Mouse (Mus musculus) forebrain, embryonic 15.5 days (tissue): ENCODE measurements around the gene Tubb4b. TPM values are rescaled to one million over a fixed set of nuclear protein-coding genes. Genes with fewer than 3 reads are reported as not detected.

Source experiments
- ATAC-seq: fragments of 200-750 bp; cut with Nextera tagmentation; replicated peaks from 2 replicates; pipeline ENCODE4 v1.8.0; 2017; ENCODE audit warnings: mild to moderate bottlenecking, moderate TSS enrichment, moderate library complexity
- H3K27ac ChIP-seq: fragments of 300-500 bp; sonication (generic); replicated peaks from 2 replicates; pipeline ENCODE4 v1.5.1; 2015; ENCODE audit warnings: mild to moderate bottlenecking, inconsistent platforms
- H3K27me3 ChIP-seq: fragments of 300-500 bp; sonication (generic); 2 replicates; pipeline ENCODE4 v1.6.1; 2015; ENCODE audit warnings: inconsistent platforms
- H3K36me3 ChIP-seq: fragments of 300-500 bp; sonication (generic); 2 replicates; pipeline ENCODE4 v1.6.1; 2015; ENCODE audit warnings: mild to moderate bottlenecking, inconsistent platforms
- H3K4me1 ChIP-seq: fragments of 300-500 bp; sonication (generic); 2 replicates; pipeline ENCODE4 v1.6.1; 2015; ENCODE audit warnings: inconsistent platforms
- H3K4me2 ChIP-seq: fragments of 300-500 bp; sonication (generic); replicated peaks from 2 replicates; pipeline ENCODE4 v1.6.1; 2015; ENCODE audit warnings: mild to moderate bottlenecking, inconsistent platforms
- H3K4me3 ChIP-seq: fragments of 300-500 bp; sonication (generic); 2 replicates; pipeline ENCODE4 v1.5.1; 2015; ENCODE audit warnings: mild to moderate bottlenecking, inconsistent platforms
- H3K9ac ChIP-seq: fragments of 300-500 bp; sonication (generic); replicated peaks from 2 replicates; pipeline ENCODE4 v1.6.1; 2015; ENCODE audit warnings: mild to moderate bottlenecking, inconsistent platforms
- H3K9me3 ChIP-seq: fragments of 300-500 bp; sonication (generic); 2 replicates; pipeline ENCODE4 v1.6.1; 2016; ENCODE audit warnings: inconsistent platforms
- WGBS: fragments of 180-500 bp; shearing (Covaris S2); methylation state at CpG from one replicate; pipeline ENCODE4 v1.1.7; 2015; ENCODE audit warnings: mixed read lengths; 5-methylcytosine and 5-hydroxymethylcytosine counted together
- polyA plus RNA-seq: library from polyadenylated mRNA; unstranded; fragments of >200 nt; fragmentation: Nextera tagmentation; extraction: Ambion mirVana; gene quantifications from 2 replicates; pipeline ENCODE4 v1.2.1, GENCODE M21; 2015

Gene Tubb4b
- 399 and 409 TPM in 2 replicates for polyA plus RNA-seq

GRCm38 (mm10) chr2:25224492-25224765, at the start of gene Tubb4b:
TSS of gene Tubb4b (minus strand) at chr2:25224702.
- Histone ChIP-seq H3K27ac (peak within 1 kb of the TSS; percentile 99), H3K4me3 (peak within 1 kb of the TSS; percentile 69), H3K9ac (peak within 1 kb of the TSS; percentile 69), H3K36me3 (peaks cover 4% of the 10 kb centered on the region; the same call in 1 of the 2 replicates), H3K27me3 (no peaks in the 10 kb centered on the region), H3K4me2 (peak within 1 kb of the TSS; percentile 81), H3K4me1 (peaks cover 25% of the 10 kb centered on the region), H3K9me3 (no peaks in the 10 kb centered on the region)
- WGBS = under 1% methylated on average over 17 of the region's 17 CpGs
- no peak for ATAC-seq

GRCm38 (mm10) chr2:25273010-25273409, 48.5 kb upstream of the Tubb4b start:
- 40% methylated on average over 16 of the region's 16 CpGs for WGBS
- Histone ChIP-seq H3K4me1 (peaks cover 32% of the 10 kb centered on the region), H3K9me3 (no peaks in the 10 kb centered on the region), H3K36me3 (peaks cover 64% of the 10 kb centered on the region), H3K27ac (0 out of 2 replicates have a peak overlapping the region, but pooled peaks have one; percentile 4), H3K9ac (peak overlapping the region; percentile 68), H3K4me3 (peak overlapping the region; percentile 74), H3K4me2 (peak overlapping the region; percentile 93), H3K27me3 (no peaks in the 10 kb centered on the region)
- ATAC-seq = 0 out of 2 replicates have a peak, but pooled peaks have one; percentile 1

GRCm38 (mm10) chr2:25272515-25272914, 48.0 kb upstream of the Tubb4b start:
- Histone ChIP-seq H3K36me3 (peaks cover 60% of the 10 kb centered on the region), H3K27ac (peak overlapping the region; percentile 66), H3K9ac (peak overlapping the region; percentile 68), H3K4me2 (peak overlapping the region; percentile 93), H3K9me3 (no peaks in the 10 kb centered on the region), H3K4me3 (peak overlapping the region; percentile 74), H3K27me3 (no peaks in the 10 kb centered on the region), H3K4me1 (peaks cover 37% of the 10 kb centered on the region)
- WGBS = under 1% methylated on average over 29 of the region's 29 CpGs
- ATAC-seq = peak; percentile 75

GRCm38 (mm10) chr2:25271827-25272511, 47.5 kb upstream of the Tubb4b start, which contains the start of the genes Ssna1 and Anapc2:
TSS of gene Ssna1 (minus strand) at chr2:25272438.
TSS of gene Anapc2 (plus strand) at chr2:25272478.
- Histone ChIP-seq H3K4me2 (peak within 1 kb of the TSS; percentile 93), H3K27ac (peak within 1 kb of the TSS; percentile 66), H3K4me3 (peak within 1 kb of the TSS; percentile 74), H3K36me3 (peaks cover 54% of the 10 kb centered on the region), H3K4me1 (peaks cover 43% of the 10 kb centered on the region), H3K27me3 (no peaks in the 10 kb centered on the region), H3K9ac (peak within 1 kb of the TSS; percentile 68), H3K9me3 (no peaks in the 10 kb centered on the region)
- WGBS = under 1% methylated on average over 55 of the region's 55 CpGs
- peak; percentile 94 for ATAC-seq

- Histone ChIP-seq H3K27ac (no peak overlapping the region), H3K9me3 (no peaks in the 10 kb centered on the region), H3K9ac (no peak overlapping the region), H3K4me2 (no peak overlapping the region), H3K4me1 (peaks cover 68% of the 10 kb centered on the region), H3K4me3 (no peak overlapping the region), H3K36me3 (peaks cover 21% of the 10 kb centered on the region), H3K27me3 (peaks cover 15% of the 10 kb centered on the region; the same call in 1 of the 2 replicates)
- no peak for ATAC-seq
- WGBS = 69% methylated on average over 4 of the region's 4 CpGs
Observed at GRCm38 (mm10) chr2:25267746-25268309, 43.3 kb upstream of the Tubb4b start.

- peaks cover 67% of the 10 kb centered on the region for H3K4me1 ChIP-seq
Observed at GRCm38 (mm10) chr2:25267241-25267640, 42.7 kb upstream of the Tubb4b start.

GRCm38 (mm10) chr2:25266720-25267119, 42.2 kb upstream of the Tubb4b start:
- Histone ChIP-seq H3K36me3 (peaks cover 21% of the 10 kb centered on the region), H3K4me3 (no peak overlapping the region), H3K27me3 (peaks cover 15% of the 10 kb centered on the region; the same call in 1 of the 2 replicates), H3K4me2 (peak overlapping the region; percentile 98), H3K9ac (peak overlapping the region; percentile 23; the same call in 1 of the 2 replicates), H3K27ac (peak overlapping the region; percentile 9; the same call in 1 of the 2 replicates), H3K4me1 (peaks cover 72% of the 10 kb centered on the region), H3K9me3 (no peaks in the 10 kb centered on the region)
- WGBS = 29% methylated on average over 2 of the region's 2 CpGs
- no peak for ATAC-seq

More at GRCm38 (mm10) chr2:25267241-25267640, 42.7 kb upstream of the Tubb4b start:
- Histone ChIP-seq H3K4me2 (peak overlapping the region; percentile 98; the same call in 1 of the 2 replicates), H3K9me3 (no peaks in the 10 kb centered on the region), H3K36me3 (peaks cover 21% of the 10 kb centered on the region), H3K27ac (0 out of 2 replicates have a peak overlapping the region, but pooled peaks have one; percentile 9), H3K9ac (peak overlapping the region; percentile 10; the same call in 1 of the 2 replicates), H3K4me3 (no peak overlapping the region), H3K27me3 (peaks cover 15% of the 10 kb centered on the region; the same call in 1 of the 2 replicates)
- ATAC-seq = no peak

- Histone ChIP-seq H3K9me3 (no peaks in the 10 kb centered on the region), H3K27me3 (peaks cover 15% of the 10 kb centered on the region; the same call in 1 of the 2 replicates), H3K36me3 (peaks cover 21% of the 10 kb centered on the region), H3K4me3 (peak overlapping the region; percentile 5; the same call in 1 of the 2 replicates), H3K27ac (peak overlapping the region; percentile 9; the same call in 1 of the 2 replicates), H3K4me2 (peak overlapping the region; percentile 98), H3K4me1 (peaks cover 65% of the 10 kb centered on the region), H3K9ac (0 out of 2 replicates have a peak overlapping the region, but pooled peaks have one; percentile 23)
- whole genome bisulfite sequencing = 57% methylated on average over 6 of the region's 6 CpGs
- no peak for ATAC-seq
Observed at GRCm38 (mm10) chr2:25265897-25266656, 41.6 kb upstream of the Tubb4b start.

- 76% methylated on average over 3 of the region's 3 CpGs for WGBS
- peak overlapping the region; percentile 13; the same call in 1 of the 2 replicates for H3K9ac ChIP-seq
- H3K4me1 ChIP-seq = peaks cover 56% of the 10 kb centered on the region
- no peak overlapping the region for H3K27ac ChIP-seq
- no peak for ATAC-seq
- peaks cover 15% of the 10 kb centered on the region; the same call in 1 of the 2 replicates for H3K27me3 ChIP-seq
- no peaks in the 10 kb centered on the region for H3K9me3 ChIP-seq
- peaks cover 10% of the 10 kb centered on the region for H3K36me3 ChIP-seq
- H3K4me3 ChIP-seq = no peak overlapping the region
- H3K4me2 ChIP-seq = peak overlapping the region; percentile 98
Observed at GRCm38 (mm10) chr2:25264851-25265250, 40.3 kb upstream of the Tubb4b start.

- H3K36me3 ChIP-seq = peaks cover 4% of the 10 kb centered on the region
- no peaks in the 10 kb centered on the region for H3K9me3 ChIP-seq
- peak overlapping the region; percentile 63; the same call in 1 of the 2 replicates for H3K4me3 ChIP-seq
- H3K27ac ChIP-seq = no peak overlapping the region
- peak overlapping the region; percentile 98 for H3K4me2 ChIP-seq
- 81% methylated on average over 5 of the region's 5 CpGs for WGBS
- peaks cover 56% of the 10 kb centered on the region for H3K4me1 ChIP-seq
- no peak for ATAC-seq
- no peak overlapping the region for H3K9ac ChIP-seq
- H3K27me3 ChIP-seq = peaks cover 15% of the 10 kb centered on the region; the same call in 1 of the 2 replicates
Observed at GRCm38 (mm10) chr2:25264286-25264660, 39.8 kb upstream of the Tubb4b start.

- no peaks in the 10 kb centered on the region for H3K36me3 ChIP-seq
- 21% methylated on average over 12 of the region's 12 CpGs for WGBS
- peak overlapping the region; percentile 63 for H3K4me3 ChIP-seq
- H3K27me3 ChIP-seq = peaks cover 15% of the 10 kb centered on the region; the same call in 1 of the 2 replicates
- peak overlapping the region; percentile 98 for H3K4me2 ChIP-seq
- H3K9ac ChIP-seq = peak overlapping the region; percentile 60
- H3K4me1 ChIP-seq = peaks cover 56% of the 10 kb centered on the region
- H3K27ac ChIP-seq = no peak overlapping the region
- no peaks in the 10 kb centered on the region for H3K9me3 ChIP-seq
- ATAC-seq = no peak
Observed at GRCm38 (mm10) chr2:25263623-25264285, 39.3 kb upstream of the Tubb4b start.
